9 mouse cellular contexts compared by ENCODE assay signal in the genomic region with DNA sequence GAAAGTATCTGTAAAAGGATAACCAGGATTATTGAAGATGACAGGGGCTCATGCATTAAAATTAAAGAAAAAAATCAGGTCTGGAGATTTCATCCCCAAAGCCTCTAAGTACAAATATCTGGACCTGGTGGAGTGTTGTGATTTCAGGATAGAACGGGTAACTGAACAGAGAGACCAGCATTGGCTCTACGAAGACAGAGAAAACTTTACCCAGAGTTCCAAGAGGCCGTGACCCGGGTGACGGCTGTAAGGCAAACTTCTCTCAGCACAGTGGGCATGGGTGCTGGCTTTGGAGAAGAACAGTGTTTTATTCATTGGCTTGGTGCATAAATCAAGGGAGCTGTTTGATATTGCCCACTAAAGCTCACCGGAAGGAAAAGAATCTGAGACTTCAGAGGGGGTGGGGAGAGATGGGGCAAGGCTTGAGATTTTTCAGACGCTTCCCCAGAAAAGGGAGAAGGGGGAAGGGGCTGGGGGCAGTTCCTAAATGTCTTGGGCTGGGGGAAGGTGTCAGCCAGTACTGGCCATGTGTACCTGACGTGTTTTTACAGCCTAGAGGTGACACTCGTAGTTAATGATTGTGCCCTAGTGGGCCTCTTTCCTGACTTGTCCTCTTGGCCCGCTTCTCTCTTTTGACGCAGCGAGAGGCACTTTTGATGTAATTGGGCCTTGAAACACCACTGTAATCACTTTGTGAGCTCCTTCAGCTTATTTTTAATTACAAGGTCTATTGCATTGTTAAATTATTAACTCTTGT.
"Had no signal": no experiment of that assay in that cellular context is flagged by ENCODE, and none has a peak within 500 bp of the region (broad histone marks: within the 10 kb centered on the region; RNA-seq: fewer than 3 reads in every experiment).

No protein-coding gene starts in this region.

- H3K4me2 ChIP-seq: liver, embryonic 11.5 days; liver, embryonic 15.5 days; midbrain, embryonic 12.5 days; neural tube, embryonic 13.5 days had no signal

- H3K9me3 ChIP-seq: limb, embryonic 10.5 days; liver, embryonic 15.5 days; midbrain, embryonic 12.5 days; neural tube, embryonic 13.5 days had no signal

- H3K27ac ChIP-seq: layer of hippocampus, adult 2 months; left cerebral cortex, adult 2 months; limb, embryonic 10.5 days; liver, embryonic 15.5 days; midbrain, embryonic 12.5 days; neural tube, embryonic 13.5 days; stomach, postnatal 0 days had no signal

- H3K4me1 ChIP-seq: liver, embryonic 15.5 days; midbrain, embryonic 12.5 days had no signal

- H3K27me3 ChIP-seq: liver, embryonic 15.5 days; midbrain, embryonic 12.5 days had no signal

- H3K4me3 ChIP-seq: layer of hippocampus, adult 2 months; left cerebral cortex, adult 2 months; limb, embryonic 10.5 days; liver, embryonic 15.5 days; midbrain, embryonic 12.5 days; neural tube, embryonic 13.5 days had no signal

- ATAC-seq: lung, postnatal 0 days had no signal

- H3K9ac ChIP-seq: liver, embryonic 15.5 days; midbrain, embryonic 12.5 days; neural tube, embryonic 13.5 days had no signal

- H3K36me3 ChIP-seq: limb, embryonic 10.5 days; liver, embryonic 15.5 days; midbrain, embryonic 12.5 days; neural tube, embryonic 13.5 days had no signal
